Mouse (Mus musculus): ENCODE data around the gene S100b.
A peak's percentile ranks its signal among the peaks of the same experiment; 100 is the strongest.

S100b gene

DNA sequence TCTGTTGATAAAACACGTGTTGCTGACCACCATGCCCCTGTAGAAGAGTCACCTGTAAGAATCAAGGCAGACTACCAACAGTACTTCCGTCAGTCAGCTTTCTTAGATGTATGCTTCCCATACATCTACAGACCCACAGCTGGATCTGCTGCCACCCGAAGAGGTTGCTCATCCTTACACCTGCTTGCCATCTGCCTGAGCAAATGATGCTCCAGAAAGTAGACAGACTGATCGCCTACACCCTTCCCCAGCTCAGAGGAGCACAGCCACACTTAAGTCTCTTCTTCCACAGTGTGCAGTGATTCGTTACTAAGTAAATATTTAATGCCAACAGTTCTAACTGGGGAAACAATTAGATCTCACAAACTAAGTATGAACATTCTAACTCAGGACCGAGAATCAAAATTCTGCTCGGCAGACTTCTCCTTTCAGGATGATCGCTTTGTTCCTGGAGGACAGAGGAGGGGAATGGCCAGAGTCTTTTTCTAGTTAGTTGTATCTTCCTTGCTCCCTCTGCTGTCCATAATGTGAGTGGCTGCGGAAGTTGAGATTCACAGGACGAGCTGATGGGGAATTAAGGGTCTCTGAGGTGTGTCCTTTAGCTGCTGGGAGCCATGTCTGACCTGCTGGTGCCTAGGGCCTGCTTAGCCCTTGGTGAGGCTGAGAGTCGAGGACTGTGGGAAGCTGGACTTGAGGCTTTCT, 6.9 kb downstream of the S100b start:
- peak; percentile 42 for DNase-seq

DNA sequence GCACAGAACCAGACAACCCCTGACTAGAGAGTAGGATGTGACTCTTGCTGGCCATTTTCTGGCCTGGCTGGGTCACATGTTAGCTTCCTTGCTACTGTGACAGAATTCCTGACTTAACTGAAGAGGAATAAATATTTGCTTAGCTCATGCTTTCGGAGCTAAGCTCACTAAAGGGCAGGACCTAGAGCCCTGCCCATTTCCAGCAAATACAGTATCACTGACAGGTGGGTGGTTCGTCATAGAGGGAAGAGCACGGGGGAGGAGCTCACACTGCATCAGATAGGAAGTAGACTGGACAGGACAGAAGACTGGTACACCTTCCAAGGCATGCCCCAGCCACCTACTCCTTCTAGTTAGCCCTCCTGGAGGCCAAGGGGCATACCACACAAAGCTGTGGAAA, 7.8 kb downstream of the S100b start:
- no peak for DNase-seq

DNA sequence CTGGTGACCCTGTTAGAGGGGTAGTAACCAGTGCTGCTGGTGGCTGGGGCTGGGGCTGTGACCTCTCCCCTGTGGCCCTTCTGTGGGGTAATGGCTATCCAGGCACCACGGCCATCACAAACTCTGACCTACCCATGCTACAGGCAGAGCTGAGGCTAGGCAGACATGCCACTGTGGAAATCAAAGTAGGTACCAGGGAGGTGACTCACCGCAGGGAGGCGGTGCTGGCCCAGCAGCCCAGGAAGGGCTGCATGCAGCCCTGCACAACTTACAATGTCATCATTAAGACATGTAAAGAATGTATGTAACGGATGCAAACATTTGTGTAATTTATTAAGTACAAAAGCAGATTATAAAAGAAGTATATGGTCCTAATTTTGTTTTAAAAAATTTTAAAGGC, 8.8 kb downstream of the S100b start:
- DNase-seq, result no peak

DNA sequence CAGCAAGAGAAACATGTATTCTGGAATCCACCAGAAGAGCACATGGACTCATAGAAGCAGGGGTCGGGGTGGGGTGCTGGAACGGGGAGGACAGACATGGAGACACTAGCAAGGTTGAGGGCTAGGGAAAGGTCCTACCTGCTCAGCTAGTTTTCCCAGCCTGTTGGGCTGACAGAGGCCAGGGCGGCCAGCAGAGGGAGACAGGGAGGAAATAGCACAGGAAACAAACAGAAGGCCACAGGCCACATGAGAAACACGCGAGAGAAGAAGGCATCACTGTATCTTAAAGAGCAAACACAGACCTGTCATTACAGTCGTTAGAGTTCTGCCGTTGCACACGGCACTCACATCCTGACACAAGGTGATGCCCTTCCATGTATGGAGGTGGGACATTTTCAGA, 17.6 kb downstream of the S100b start:
- peak; percentile 65 for DNase-seq

DNA sequence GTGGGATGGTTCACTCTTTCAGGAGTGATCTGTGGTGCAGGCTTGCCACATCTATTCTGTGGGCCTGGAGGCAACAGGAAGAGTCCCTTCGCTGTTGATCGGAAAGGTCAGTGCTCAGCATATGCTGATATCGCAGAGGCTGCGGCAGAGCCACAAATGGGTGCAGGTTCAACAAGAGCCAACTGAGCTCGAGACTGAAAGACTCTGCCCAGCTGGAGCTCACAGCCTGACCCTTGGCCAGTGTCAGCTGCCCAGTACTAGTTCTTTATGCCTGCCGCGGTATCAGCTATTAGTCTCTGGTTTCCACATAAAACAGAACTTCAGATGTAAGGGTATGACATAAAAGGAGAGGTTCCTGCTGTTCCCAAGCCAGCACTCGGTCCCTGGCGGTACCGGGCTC, 21.6 kb downstream of the S100b start:
- no peak for DNase-seq

DNA sequence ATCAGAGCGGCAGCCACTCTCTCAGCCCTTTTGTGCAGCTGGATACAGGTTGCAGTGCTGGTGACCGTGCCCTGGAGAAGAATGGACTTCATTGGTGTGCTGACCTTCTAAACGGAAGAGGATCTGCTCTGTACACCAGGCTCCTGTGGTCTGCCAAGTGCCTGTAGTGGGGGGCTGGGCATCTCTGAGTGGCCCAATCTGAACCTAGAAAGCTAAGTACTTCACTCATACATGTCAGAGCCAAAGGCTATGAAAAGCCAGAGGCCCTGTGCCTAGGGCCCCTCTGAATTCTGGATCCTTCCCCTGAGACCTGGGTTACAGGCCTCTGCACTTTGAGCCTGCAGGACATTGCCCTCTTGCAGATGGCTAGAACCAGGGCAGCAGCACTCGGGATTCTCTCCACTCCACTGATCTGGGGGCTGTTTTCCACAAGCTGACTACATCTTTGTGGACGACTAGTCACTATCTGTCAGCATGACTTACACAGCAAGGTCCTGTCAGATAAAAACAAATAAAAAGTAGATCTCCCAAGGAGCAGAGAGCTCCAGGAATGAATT, 25.0 kb downstream of the S100b start:
- peak; percentile 39 for DNase-seq

DNA sequence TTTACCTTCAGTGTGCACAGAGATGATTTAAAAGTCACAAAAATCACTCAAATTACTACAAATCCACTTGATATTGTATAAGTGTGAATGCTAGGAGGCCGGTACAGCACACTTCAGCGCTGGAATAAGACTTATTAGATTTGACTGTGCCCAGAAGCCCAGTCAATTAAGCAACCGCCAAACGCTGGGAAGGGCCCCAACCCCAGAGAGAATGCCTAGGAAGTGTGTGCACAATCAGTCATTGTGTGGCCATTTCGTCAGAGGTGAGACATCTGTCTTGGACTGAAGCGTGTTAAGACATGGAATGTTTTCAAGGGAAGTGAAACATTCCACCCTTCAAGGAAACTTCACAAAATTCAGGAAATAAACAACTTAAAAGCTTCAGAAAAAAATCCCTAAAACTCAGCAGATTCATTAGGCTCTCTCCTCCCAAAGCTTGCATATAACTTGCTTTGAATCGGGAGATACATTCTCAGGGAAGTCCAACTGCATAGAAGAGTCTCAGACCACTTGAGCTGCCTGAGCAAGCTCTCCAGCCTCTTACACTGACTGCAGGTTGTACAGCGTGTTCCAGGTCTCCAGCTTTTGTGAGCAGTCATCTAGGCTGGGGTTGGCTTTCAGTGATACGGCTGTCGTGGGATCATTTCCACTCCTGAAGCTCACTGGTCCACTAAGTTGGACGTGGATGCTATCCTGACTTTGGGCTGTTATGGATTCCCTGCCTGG, 34.8 kb downstream of the S100b start:
- no peak for DNase-seq

DNA sequence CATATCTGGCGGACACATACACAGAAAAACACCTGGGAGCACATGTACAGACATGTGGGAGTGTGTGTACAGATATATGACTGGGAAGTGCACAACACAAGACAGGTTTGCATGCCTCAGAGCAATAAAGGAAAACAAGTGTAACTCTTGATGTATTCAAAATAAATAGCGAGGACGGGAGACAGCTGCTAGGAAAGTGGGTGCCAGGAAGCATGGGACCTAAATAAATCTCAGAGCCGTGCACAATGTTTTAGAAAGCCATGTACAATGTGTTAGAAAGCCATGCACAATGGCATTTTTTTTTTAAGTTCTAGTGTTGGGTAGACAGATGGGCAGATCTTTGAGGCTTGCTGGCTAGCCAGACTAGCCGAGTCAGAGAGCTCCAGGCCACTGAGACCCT, 35.4 kb downstream of the S100b start:
- no peak for DNase-seq

DNA sequence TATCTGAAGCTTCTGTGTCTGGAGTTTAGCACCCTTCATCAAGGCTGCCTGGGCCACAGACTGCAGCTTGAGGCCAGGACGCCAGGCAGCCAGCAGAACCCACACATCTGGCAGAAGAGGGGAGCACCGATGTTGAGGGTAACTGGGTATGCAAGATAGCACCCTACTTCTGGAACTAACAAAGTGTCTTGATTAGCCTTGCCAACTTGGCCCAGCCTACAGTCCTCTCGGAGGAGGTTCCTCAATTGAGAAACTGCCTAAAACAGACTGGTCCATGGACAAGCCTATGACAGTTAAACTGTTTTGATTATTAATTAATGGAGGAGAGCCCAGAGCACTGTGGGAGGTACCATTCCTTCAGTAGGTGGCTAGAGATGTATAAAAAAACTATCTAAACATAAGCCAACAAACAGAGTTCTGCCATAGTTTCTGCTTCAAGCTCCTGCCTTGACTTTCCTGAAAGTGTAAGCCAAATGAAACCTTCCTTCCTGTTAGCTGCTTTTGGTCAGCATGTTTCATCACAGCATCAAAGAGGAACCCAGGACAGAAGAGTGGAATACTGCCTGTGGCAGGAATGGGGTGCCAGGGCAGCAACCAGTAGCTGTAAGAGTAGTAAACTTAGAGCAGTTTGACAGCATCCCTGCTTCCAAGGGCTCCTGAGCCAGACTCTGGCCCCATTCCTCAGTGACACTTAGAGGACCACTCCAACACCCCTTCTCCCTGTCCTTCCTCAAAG, 36.5 kb downstream of the S100b start:
- DNase-seq, result no peak

DNA sequence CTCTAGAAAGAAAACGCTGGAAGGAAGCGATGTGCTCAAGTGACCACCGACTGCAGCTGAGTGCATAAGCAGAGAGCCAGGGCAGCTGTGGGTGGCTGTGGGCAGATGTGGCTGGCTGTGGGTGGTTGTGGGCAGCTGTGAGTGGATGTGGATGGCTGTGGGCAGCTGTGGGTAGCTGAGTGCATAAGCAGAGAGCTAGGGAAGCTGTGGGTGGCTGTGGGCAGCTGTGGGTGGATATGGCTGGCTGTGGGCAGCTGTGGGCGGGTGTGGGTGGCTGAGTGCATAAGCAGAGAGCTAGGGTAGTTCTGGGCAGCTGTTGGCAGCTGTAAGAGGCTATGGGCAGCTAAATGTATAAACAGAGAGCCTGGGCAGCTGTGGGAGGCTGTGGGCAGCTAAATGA, 39.6 kb downstream of the S100b start:
- DNase-seq, result no peak

DNA sequence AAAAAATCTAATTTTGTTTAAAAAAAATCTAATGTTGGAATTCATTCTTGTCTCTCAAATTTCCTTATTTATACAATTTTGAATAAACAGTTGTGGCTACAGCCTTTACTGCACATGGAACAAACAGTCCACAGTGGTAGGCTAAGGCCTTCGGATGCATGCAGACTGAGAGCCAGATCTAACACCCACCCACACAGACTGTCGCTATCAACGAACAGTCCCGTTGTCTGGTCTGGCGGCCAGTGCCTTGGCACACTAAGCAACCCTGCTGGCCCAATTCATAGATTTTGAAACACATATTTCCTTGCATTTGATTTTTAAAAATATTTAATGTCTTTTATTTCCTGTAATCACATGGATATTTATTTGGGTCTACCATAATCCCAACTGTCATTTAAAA, 46.5 kb downstream of the S100b start:
- DNase-seq, result no peak

DNA sequence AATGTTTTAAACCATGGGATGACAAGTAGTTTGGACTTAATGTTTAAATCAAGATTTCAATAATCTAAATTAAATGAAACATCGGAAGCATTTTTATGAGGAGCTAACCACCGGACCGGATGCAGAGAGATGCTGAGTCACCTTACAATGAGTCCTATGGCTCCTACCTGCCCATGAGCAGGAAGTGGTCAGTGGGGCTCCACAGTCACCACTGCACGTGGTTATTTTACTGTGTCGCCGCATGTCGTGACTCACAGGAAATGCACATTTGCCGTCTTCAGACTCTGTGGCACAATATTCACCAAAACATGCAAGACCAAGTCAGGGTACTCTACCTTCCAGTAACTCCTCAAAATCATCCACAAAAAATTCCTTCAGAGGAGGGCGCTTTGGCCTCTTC, 53.1 kb downstream of the S100b start:
- no peak for DNase-seq
